Mouse (Mus musculus): ENCODE results near the gene Gm21411.

Gene Gm21411

DNA sequence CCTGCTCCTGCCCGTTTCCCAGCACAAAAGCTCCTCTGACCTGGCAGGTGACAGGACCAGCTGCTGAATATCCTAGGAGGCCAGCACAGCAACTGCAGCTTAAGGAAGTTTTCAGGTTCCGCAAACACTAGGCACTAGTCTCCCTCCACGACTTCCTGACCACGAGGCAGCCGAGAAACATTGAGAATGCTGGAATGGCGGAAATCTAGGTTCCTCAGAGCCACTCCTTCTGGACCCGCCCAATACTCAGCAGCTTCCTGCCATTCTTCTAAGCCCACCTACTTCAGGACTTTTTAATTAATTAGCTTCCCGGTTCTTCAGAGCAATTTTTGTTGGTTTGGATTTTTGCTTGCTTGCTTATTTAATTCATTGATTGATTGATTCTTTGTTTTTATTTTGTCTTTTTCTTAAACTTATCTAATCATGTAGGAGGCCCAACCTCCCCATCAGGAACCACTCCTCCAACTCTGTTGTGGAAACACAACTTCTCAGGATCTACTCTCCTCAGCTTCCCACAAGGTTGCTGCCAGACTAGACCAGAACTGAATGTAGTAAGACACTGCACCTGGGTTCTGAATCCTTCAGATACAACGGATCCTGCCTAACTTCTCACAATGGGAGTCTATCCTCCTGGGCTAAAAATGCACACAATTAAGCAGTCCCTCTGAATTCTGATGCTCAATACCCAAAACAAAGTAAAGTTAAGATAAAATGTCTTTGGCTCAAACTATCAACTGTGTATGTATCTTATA lies at the start of gene Gm21411:
Gene Gm21411 (minus strand): TSS at position 205 of the 752 bp plus-strand sequence.
- DNase-seq (ENCODE audit: low read depth, low spot score), result peak; percentile 82

- DNase-seq (ENCODE audit: low read depth, low spot score), result peak; percentile 30
Observed at GRCm38 (mm10) chr4:146941691-146942090, 32.3 kb upstream of the Gm21411 start.

DNA sequence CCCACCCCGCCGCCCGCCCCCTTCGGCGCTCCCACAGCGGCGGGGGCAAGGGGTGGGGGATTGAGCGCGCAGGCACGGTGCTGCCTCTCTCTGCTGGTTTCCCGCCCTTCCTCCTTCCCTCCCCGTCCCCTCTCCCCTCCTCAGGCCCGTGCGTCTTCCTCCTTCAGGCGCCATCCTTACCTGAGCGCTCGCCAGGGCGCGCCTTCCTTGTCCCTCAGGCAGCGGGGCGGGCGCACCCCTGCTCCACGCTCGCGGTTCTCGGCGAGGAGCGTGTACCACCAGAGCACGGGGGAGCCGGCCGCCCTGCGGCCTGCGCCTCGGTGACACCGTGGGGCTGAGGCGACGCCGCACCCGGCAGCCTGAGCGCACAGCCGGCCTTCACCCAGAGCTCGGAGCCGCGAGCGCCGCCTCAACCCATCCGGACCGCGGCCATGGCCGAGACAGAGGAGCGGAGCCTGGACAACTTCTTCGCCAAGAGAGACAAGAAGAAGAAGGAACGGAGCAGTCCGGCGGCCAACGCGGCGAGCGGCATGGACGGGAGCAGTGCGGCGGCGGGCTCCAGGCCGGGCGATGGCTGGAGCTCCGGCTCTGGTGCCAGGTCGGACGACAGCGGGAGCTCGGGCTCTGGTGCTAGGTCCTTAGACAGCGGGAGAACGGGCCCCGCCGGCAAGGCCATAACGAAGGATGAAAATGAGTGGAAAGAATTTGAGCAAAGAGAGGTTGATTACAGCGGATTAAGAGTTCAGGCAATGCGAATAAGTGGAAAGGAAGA lies 23.1 kb upstream of the Gm21411 start:
- peak; percentile 76 for DNase-seq (ENCODE audit: low read depth, low spot score)

DNA sequence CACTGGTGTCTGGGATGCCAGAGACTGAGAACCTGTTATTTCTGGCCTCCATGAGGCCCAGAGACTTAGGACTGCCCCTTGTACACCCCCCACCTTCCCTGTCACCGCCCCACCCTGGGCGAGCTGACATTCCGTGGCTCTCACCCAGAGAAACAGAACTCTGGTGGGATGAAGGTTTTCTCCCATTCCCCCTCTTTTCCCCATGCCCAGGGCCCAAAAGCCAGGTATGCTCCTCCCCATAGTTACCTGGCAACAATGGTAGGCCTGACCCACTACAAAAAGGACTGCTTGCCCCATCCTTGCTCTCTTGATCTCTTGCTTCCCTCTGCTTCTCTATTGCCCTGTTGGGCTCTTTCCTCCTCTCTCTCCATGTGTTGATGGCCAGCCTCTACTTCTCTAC lies 5.8 kb upstream of the Gm21411 start:
- peak; percentile 43 for DNase-seq (ENCODE audit: low read depth, low spot score)

- peak; percentile 94 for DNase-seq (ENCODE audit: low read depth, low spot score)
Observed at GRCm38 (mm10) chr4:146908131-146908530, 1.3 kb downstream of the Gm21411 start.

DNA sequence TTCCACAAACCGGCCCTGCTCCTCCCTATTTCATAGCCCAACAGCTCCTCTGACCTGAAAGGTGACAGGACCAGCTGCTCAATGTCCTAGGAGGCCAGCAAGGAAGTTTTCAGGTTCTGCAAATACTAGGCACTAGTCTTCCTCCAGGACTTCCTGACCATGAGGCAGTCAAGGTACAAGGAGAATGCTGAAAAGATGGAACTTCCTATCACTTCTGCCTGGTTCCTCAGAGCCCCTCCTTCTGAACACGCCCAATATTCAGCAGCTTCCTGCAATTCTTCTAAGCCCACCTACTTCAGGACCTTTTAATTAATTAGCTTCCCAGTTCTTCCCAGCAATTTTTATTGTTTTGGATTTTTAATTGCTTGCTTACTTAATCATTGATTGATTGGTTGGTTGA lies 4.6 kb downstream of the Gm21411 start:
- DNase-seq (ENCODE audit: low read depth, low spot score), result peak; percentile 47

DNA sequence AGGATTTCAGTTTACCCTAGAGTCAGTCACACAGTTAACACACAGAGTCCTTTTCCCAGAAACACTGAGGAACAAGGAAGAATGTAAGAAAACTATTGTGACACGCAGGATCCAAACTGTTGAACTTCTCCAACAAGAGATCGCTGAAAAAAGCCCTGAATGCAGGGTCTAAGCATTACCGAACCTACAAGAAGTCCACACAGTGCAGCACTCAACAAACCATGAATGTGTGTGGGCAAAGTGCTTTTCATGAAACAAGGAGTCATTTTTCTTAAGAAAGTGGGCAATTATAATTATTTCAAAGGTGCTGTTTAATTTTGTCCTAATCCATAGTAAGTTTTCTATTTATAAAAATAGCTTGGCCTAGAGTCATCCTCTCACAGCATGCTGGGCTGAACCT lies 6.3 kb downstream of the Gm21411 start:
- DNase-seq (ENCODE audit: low read depth, low spot score), result peak; percentile 65
